Mouse (Mus musculus): ENCODE data around the gene Slbp. TPM values are rescaled to one million over a fixed set of nuclear protein-coding genes. Genes with fewer than 3 reads are reported as not detected.

Gene Slbp
- polyA plus RNA-seq, 1 experiment: 28.1 TPM

- DNase-seq (ENCODE audit: low spot score): no peak
Measured at GRCm38 (mm10) chr5:33630615-33631014, 21.8 kb downstream of the Slbp start.

- DNase-seq (ENCODE audit: low spot score): peak; percentile 38
Measured at GRCm38 (mm10) chr5:33630061-33630460, 22.3 kb downstream of the Slbp start.

GRCm38 (mm10) chr5:33629301-33629987 is 22.9 kb downstream of the Slbp start, which contains the start of the genes Fam53a and Gm9903:
TSS of gene Fam53a (minus strand) at chr5:33629635.
TSS of gene Gm9903 (plus strand) at chr5:33629925.
- DNase-seq (ENCODE audit: low spot score): peak; percentile 99

- DNase-seq (ENCODE audit: low spot score): peak; percentile 62
Measured at GRCm38 (mm10) chr5:33628820-33629300, 23.5 kb downstream of the Slbp start.

- no peak for DNase-seq (ENCODE audit: low spot score)
Measured at GRCm38 (mm10) chr5:33627968-33628367, 24.4 kb downstream of the Slbp start.

- DNase-seq (ENCODE audit: low spot score): no peak
Measured at GRCm38 (mm10) chr5:33623766-33624165, 28.6 kb downstream of the Slbp start.

GRCm38 (mm10) chr5:33622671-33623070 is 29.7 kb downstream of the Slbp start:
- DNase-seq (ENCODE audit: low spot score): no peak

- no peak for DNase-seq (ENCODE audit: low spot score)
Measured at GRCm38 (mm10) chr5:33614391-33614790, 38.0 kb downstream of the Slbp start.

GRCm38 (mm10) chr5:33611795-33612194 is 40.6 kb downstream of the Slbp start:
- DNase-seq (ENCODE audit: low spot score): no peak

- no peak for DNase-seq (ENCODE audit: low spot score)
Measured at GRCm38 (mm10) chr5:33609226-33609625, 43.1 kb downstream of the Slbp start.

GRCm38 (mm10) chr5:33607434-33607833 is 44.9 kb downstream of the Slbp start:
- DNase-seq (ENCODE audit: low spot score): no peak

- no peak for DNase-seq (ENCODE audit: low spot score)
Measured at GRCm38 (mm10) chr5:33606631-33607030, 45.7 kb downstream of the Slbp start.

- DNase-seq (ENCODE audit: low spot score): no peak
Measured at GRCm38 (mm10) chr5:33605314-33605713, 47.1 kb downstream of the Slbp start.

GRCm38 (mm10) chr5:33593620-33594019 is 58.8 kb downstream of the Slbp start:
- DNase-seq (ENCODE audit: low spot score): no peak

- peak; percentile 52 for DNase-seq (ENCODE audit: low spot score)
Measured at GRCm38 (mm10) chr5:33589221-33589888, 63.0 kb downstream of the Slbp start.

GRCm38 (mm10) chr5:33588066-33588465 is 64.3 kb downstream of the Slbp start:
- no peak for DNase-seq (ENCODE audit: low spot score)

- DNase-seq (ENCODE audit: low spot score): no peak
Measured at GRCm38 (mm10) chr5:33587498-33588058, 64.8 kb downstream of the Slbp start.

Other genes with a start within 250 kb of the Slbp start
- gene Nkx1-1, start 218.6 kb downstream of the Slbp start, polyA plus RNA-seq (2012; rRNA removed): not detected in 2 replicates
- 20.9 and 24.2 TPM in 2 replicates for gene Fam53a, start 22.9 kb downstream of the Slbp start, polyA plus RNA-seq (2012; rRNA removed)
- gene Gm9903, start 22.6 kb downstream of the Slbp start, polyA plus RNA-seq (2012; rRNA removed): 1.0 and 1.1 TPM in 2 replicates
- 6.6 and 6.9 TPM in 2 replicates for gene Tacc3, start 5.6 kb upstream of the Slbp start, polyA plus RNA-seq (2012; rRNA removed)
- gene Tmem129, start 5.8 kb upstream of the Slbp start, polyA plus RNA-seq (2012; rRNA removed): 30.9 and 39.0 TPM in 2 replicates
- gene Fgfr3, start 69.1 kb upstream of the Slbp start, polyA plus RNA-seq (2012; rRNA removed): 62.9 and 69.6 TPM in 2 replicates
- gene Letm1, start 130.2 kb upstream of the Slbp start, polyA plus RNA-seq (2012; rRNA removed): 29.1 and 30.2 TPM in 2 replicates
- gene Nsd2, start 168.2 kb upstream of the Slbp start, polyA plus RNA-seq (2012; rRNA removed): 10.1 and 12.8 TPM in 2 replicates

Data from urinary bladder, adult 2 months (tissue).